Mouse (Mus musculus) gonadal fat pad, adult 2 months (tissue): Measurements from ENCODE around the gene Unc5cl. TPM values are rescaled to one million over a fixed set of nuclear protein-coding genes. Genes with fewer than 3 reads are reported as not detected.

Experiments used
- polyA plus RNA-seq: library from polyadenylated mRNA; depleted of rRNA; stranded (reverse); fragments of >200 nt; gene quantifications from 2 replicates; pipeline ENCODE4 v1.2.3, GENCODE M21; 2012; rRNA removed

Gene Unc5cl
- polyA plus RNA-seq, 1 experiment = 1.5 TPM

Other genes with a start within 250 kb of the Unc5cl start
- gene Trem1, start 222.1 kb upstream of the Unc5cl start, polyA plus RNA-seq = 0.14 TPM in 1 of 2 replicates, not detected in the other
- not detected in 2 replicates for gene Trem3, start 207.1 kb upstream of the Unc5cl start, polyA plus RNA-seq
- 0.94 and 1.0 TPM in 2 replicates for gene Treml4, start 190.6 kb upstream of the Unc5cl start, polyA plus RNA-seq
- gene Treml2, start 155.4 kb upstream of the Unc5cl start, polyA plus RNA-seq = 0.38 and 0.53 TPM in 2 replicates
- gene B430306N03Rik, start 138.8 kb upstream of the Unc5cl start, polyA plus RNA-seq = 0.53 and 0.89 TPM in 2 replicates
- gene Trem2, start 108.5 kb upstream of the Unc5cl start, polyA plus RNA-seq = 10.2 and 16.3 TPM in 2 replicates
- 0.28 and 0.29 TPM in 2 replicates for gene Treml1, start 95.0 kb upstream of the Unc5cl start, polyA plus RNA-seq
- gene Nfya, start 45.0 kb upstream of the Unc5cl start, polyA plus RNA-seq = 48.3 and 54.8 TPM in 2 replicates
- 13.3 and 16.2 TPM in 2 replicates for gene Oard1, start 44.9 kb upstream of the Unc5cl start, polyA plus RNA-seq
- gene Apobec2, start 22.0 kb upstream of the Unc5cl start, polyA plus RNA-seq = 0.33 and 0.92 TPM in 2 replicates
- gene Tspo2, start 3.4 kb upstream of the Unc5cl start, polyA plus RNA-seq = 0.42 and 1.1 TPM in 2 replicates